Mouse (Mus musculus): Measurements from ENCODE around the gene Rnf208. TPM values are rescaled to one million over a fixed set of nuclear protein-coding genes. Genes with fewer than 3 reads are reported as not detected.

The Rnf208 gene
- 1 to 10 TPM; 1.9 to 2.2 TPM for total RNA-seq (2021)
- long read RNA-seq, experiment 1, partial matches to known transcripts: 0 of 2 reads
- long read RNA-seq, experiment 1, other reads (novel, unspliced or antisense): 1 of 2 reads
- long read RNA-seq, experiment 2, partial matches to known transcripts: 0 of 1 reads
- long read RNA-seq, experiment 2, other reads (novel, unspliced or antisense): 0 of 1 reads

DNA sequence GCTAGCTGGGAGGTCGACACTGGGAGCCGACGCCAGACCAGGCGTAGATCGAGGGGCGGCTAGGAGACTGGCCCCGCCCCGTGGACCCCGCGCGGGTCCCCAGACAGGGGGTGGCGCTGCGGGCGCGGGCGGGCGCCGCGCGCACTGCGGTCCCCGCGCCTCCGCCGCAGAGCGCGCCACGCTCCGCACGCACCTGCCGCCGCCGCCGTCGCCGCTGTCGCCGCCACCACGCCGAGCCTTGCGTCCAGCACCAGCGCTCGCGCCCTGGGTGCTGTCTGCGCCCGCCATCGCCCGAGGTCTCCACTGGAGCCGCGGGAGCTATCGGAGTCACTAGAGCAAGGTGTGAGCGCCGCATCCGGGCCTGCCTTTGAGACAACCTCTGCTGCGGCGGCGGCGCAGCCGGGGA lies at the start of gene Rnf208, which contains the start of gene Cysrt1:
Gene Rnf208 (plus strand): TSS at position 155 of the 406 bp plus-strand sequence.
Gene Cysrt1 (minus strand): TSS at position 352 of the 406 bp plus-strand sequence.
- DNase-seq: no peak

DNA sequence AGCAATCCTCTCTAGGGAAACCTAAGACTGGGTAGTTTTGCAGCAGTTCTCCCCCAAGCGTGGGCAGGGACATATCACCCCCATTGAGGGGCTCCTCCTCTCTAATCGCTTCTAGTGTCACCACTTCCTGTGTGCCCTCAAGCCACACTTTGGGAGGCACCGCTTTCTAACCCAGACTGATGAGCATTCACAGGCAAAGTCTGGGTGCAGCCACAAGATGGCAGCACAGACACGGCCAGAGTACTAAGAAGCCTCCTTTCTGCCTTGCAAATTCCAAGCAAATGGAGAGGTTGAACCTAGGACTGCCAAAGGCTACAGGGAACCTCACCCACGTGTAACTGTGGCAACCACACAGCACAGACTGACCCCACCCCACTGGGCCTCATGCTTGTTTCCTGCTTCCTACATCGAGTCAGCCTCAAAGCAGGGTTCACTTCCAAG lies 48.7 kb upstream of the Rnf208 start:
- DNase-seq: peak; percentile 79

DNA sequence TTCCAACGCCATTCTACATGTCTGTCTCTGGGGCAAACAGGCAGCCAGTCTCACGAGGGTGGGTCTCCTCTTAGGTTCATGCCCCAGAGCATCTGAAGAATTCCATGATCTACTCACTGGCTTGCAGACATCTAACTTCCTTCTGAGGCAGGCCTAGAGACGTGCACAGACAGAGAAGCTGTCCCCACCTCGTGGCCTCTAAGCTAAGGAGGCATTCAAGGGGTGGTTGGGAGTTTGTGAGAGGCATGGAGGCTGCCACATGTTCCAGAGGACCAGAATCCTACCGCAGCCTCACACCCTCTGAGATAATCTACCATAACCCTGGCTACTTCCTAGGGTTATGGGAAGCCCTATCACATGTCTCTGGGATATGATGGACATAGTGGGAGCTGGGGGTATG lies 48.0 kb upstream of the Rnf208 start:
- DNase-seq: no peak

DNA sequence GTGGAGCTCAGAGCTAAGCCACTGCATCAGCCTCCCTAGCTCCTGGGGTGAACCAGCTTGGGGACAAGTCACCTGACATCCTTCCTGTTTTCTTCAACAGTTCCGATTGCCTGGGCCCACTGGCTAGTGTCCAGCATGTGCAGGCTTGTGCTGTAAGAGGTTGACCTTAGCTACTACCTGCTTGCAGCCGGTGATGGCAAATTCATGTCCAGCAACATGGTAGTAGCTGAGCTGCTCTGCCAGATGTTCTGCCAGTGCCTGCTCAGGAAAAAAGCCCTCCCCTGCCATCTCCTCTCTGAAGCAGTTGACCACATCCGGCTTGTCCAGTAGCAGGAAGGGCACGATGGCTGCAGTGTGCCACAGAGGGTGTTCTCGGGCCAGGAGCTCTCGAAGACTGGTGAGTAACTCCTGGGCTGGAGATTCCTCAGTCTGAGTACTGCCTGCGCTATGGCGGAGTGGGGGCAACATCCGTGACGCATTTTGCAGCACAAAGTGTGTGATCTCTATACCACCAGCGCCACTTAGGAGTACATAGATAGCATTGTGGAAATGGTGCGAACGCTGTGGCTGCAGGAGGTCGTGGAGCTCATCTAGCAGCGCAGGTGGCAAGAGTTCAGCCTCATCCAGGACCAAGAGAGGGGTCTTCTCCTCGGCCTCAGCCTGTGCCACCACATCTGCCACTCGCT lies 47.4 kb upstream of the Rnf208 start:
- DNase-seq: no peak

DNA sequence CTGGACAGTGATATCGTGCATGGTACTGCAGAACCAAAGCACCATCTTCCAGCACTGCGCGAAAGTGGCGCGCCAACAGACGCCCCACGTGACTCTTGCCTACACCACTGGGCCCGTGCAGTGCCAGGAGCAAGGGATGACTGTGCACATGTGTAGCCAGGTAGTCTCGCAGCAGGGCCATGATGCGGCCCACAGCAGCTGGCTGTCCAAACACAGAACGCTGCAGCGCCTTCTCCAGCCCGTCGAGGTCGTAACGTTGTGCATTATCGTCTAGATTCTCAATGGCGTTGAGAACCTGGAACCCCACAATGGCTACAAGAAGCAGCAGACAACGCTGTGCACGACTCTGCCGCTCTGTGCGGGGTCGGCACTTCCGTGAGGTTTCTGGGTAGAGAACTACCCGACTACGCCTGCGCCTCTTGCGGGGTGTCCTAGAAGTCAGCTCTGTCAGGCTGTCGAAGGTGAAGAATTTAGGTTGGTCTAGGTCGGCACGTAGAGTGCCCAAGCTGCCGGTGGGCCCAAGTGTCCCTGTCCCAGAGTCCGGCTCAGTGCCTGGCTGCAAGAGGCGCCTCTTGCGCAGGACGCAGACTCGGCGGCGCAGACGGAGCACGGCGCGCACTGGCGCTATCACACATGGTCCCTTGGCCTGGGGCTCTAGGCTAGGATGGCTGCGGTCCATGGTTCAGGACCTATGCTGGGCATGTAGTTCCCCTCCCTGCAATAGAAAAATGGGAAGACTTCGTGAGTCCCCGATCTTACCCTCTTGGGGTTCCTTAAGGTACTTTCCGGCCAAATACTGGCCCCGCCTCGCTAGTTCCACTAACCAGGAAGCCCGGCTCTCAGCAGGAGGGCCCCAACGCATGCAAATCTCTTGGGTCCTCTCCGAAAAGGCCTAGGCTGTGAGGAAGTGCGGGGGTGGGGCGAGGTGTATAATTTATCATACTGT lies 46.6 kb upstream of the Rnf208 start:
- no peak for DNase-seq

DNA sequence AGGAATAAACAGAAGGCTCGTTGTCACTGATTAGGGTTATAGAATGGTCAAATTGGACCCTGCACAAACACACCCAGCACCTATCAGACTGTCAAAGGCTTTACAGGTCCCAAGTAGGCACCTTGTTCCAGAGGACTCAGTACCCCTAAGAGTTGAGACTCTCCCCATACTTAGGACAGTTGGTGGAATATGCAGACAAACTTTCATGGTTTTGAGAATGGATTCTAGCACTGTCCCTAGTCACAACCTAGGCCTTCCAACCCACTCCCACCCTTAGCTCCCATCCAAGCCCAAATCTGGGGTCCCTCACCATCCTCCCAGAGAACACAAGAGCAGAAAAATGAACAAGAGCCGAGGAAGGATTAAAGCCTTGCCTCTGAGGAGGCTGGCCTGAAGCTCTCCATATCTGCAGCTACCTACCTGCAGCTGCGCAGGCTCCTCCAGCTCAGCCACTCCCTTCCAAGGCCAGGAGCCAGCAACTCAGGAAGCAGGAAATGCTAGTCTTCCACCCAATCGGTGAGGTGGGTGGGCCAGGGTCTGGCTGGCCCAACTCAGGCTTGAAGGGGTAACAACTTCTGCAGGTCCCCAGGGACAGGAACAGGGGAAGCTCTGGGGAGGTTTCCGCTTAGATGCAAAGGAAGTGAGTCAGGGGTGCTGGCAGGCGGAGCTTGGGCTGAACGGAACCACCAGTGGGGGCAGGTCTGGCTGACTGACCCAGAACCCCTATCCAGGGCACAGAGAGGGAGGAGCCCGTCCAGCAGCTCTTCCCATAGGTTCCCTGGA lies 45.7 kb upstream of the Rnf208 start, which contains the start of gene Tor4a:
Gene Tor4a (minus strand): TSS at position 715 of the 783 bp plus-strand sequence.
- DNase-seq: peak; percentile 32

DNA sequence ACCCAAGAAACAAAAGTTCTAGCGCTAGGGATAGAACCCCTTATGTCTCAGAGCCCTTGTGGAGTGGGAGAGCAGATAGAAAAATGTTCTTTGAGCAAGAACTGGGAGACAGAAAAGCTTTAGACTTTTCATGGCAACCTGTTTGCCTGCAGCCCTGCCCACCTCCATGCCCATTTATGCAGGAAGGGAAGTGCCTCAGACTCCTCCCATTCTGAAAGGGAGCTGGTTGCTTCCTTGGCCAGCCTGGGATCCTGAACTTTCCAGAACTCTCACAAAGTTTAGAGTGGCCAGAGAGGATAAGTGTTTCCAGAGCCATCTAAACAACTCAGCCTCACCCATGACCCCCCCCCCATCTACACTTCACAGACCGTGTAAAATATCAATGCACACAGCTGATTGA lies 44.9 kb upstream of the Rnf208 start:
- no peak for DNase-seq

DNA sequence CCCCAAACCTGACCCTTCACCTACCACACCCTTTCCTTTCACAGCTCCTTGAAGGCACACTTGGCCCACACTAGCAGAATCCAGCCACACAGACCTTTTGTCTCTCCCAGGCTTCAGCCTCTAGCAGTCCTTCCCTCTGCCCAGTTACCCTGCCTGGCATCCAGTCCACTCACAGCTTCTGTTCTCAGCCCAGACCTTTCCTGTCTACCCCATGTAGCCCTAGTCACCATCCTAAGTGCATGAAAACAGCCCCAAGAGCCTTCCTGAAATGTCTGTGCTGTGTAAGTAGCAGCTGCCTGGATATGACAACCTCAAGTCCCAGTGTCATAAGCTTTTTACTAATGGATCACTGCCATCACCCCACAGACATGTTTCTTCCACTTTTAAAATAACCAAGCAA lies 44.1 kb upstream of the Rnf208 start:
- DNase-seq: no peak

DNA sequence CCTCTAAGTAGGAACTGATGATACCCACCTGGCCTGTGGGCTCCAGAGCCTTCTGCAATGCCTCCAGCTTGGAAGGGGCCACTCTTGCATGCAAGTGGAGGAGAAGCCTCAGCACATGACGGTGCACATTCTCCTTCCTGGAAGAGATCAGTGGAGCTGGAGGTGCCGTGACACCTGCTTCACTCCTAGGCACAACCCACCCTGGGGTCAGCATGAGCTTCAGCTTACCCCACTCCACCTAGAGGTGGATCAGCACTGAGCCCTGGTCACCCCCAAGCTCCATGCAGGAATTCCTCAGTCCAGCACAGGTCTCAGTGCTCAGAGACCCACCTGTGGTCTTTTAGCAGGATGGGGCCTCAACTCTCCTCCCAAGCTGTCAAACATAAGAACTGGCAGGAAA lies 41.4 kb upstream of the Rnf208 start:
- no peak for DNase-seq

DNA sequence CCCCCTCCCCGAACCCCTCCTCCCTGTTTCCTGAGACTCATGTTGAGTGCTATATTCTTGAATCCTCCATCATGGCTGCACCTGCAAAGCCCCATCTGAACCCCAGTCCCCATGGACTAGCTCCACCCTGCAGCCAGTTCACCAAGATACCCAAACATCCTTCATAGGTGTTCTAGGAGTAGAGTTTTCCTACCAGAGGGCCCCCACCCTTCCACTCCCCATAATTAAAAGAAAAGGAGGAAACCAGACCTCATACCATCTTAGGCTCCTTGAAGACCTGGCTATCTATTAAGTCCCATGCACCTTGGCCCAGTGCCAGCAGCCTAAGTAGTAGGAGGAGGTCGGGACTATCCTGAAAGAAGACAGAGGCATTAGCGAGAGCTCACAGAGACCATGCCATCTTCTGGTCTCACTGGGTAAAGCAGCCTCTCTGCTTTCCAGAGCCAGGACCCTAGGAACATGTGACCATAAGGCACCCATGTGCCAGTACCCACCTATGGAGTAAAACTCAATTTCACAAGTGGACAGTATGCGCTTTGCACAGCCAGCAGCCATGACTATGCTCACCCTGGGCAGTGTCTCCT lies 38.3 kb upstream of the Rnf208 start:
- no peak for DNase-seq

DNA sequence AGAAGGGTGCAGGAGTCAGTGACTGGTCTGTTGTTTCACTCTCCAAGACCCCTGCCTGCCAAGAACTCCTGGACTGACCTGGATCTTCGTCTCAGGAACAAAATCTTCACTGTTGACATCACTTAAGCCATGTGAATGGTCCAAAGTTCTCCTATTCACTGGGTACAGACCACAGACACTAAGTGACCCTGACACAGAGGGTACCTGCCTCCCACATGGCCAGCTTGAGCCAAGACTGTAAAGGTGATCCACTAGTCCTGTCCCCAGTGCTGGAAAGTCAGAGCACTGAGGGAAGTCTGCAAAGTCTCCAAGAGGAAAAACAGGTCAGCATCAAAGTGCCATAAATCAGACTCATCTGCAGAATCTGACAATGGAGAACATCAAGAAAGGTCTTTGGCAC lies 34.5 kb upstream of the Rnf208 start:
- DNase-seq: no peak

DNA sequence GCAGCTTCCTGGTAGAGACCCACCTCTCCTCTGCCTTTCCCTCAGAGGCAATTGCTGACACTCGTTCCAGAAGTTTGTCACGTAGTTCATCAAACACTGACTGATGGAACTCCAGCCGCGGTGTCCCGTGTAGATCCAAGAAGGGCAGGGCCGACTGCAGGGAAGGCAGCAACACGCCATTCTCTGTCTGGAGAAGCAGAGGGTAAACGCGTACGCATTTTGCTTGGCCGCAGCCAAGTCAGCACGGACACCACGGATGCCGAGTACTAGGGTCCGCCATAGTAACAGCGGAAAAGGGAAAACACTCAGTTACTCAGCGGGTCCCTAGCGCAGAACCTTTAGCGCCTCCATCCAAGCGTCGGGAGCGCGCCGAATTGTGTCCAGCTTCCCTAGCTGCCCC lies 31.4 kb upstream of the Rnf208 start:
- DNase-seq: no peak

DNA sequence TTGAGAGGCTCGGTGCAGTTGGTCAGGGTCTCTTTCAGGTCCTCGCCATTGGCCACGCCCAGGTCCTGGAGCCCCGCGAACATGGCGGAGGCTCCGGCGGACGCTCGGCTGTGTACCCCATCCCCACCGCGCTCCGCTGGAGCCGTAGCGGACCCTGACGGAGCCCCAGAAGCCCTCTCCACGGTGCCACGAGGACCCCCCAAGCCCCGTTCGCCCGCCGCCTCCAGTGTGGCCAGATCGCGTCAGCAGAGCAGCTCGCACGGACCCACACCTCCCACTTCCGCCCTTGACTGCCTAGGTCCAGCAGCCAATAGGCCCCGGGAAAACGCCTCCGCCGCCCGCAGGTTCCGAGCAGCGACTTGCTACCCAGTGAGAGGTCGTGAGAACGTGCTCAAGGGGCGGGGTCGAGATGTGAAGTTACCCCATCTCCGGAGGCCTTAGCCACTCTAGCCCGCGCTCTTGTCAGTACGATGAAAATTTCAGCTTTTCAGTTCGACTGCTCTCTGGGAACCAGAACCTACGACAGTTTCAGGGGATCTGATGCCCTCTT lies 30.9 kb upstream of the Rnf208 start, which contains the start of gene Nelfb:
Gene Nelfb (minus strand): TSS at position 369 of the 550 bp plus-strand sequence.
- peak; percentile 86 for DNase-seq

DNA sequence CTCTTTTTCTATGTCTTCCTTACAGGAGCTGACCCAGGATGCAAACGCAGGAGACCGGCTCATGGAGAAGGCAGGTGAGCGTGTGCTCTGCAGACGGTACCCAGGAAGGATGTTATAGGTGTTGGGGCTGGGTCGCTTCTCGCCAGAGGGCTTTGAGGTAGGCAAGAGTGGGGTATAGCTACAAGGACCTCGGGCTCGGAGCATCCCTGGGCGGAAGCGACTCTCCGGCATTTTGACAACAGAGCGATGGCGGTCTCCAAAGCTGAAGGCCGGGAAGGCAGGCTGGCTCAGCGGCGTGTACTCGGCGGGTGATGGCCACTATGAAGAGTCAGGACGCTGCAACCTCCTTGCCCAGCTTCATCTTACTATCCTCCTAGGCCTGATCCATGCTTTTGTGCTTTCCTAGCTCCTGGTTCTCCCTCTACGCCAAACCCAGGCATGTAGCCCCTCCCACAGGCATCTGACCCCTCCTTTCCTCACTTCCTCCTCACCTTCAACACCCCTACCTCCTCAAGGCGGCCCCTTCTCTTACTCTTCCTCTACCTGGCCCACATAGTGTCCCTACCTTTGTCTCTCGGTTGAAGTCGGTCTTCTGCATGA lies 28.7 kb upstream of the Rnf208 start:
- DNase-seq: no peak

DNA sequence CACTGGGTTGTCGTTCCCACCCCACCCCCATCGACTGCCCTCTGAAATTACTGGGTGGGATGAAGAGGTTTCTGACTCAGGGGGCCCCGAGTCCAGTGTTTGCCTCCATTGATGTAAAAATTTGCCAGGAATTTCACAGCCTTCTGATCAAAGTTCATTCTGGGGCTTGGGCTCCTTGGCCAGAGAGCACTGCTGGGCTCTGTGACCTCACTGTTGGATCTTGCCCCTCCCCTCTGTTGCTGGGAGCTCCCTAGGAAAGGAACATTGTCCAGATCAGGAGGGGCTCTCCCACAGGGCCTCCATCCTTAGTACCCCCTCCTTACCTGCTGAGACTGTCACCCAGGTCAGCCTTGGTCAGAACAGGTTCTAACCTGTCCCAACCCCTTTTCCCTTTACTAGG lies 27.6 kb upstream of the Rnf208 start, which contains the start of gene Stpg3:
Gene Stpg3 (minus strand): TSS at position 194 of the 400 bp plus-strand sequence.
- DNase-seq: no peak

DNA sequence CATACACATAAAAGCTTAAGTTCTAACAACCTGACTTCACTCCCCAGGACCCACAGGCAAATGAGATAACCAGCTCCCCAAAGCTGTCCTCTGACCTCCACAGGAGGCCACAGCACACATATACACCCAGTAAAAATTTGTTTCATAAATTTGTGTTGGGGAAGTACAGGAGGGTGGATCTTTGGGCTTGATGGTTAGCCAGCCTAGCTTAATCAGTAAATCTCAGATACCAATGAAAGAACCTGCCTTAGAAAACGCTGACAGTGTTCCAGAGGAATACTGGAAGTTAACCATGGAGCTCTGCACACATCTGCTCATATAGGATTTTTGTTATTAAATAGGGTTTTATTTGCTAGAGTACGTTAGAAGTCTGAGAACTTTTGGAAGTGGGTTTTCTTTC lies 24.4 kb upstream of the Rnf208 start:
- no peak for DNase-seq

DNA sequence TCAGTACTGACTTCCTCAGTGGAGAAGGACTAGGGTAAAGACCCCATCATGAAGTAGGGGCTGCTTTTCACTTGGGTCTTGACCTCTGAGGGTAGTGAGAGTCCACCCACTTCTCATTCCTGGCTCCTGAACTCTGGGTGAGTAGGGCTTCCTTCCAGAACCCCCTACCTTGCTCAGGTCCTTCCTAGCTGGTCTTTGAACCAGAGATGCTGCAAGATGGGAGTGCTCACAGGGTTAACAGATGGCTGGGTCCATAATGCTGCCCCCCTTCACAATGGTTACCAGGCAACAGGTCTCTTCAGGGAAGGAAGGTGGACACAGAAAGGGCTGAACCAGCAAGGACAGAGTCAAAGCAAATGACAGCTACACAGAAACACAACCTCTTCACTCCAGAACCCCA lies 23.6 kb upstream of the Rnf208 start, which contains the start of gene Fam166a:
Gene Fam166a (plus strand): TSS at position 301 of the 400 bp plus-strand sequence.
- no peak for DNase-seq

DNA sequence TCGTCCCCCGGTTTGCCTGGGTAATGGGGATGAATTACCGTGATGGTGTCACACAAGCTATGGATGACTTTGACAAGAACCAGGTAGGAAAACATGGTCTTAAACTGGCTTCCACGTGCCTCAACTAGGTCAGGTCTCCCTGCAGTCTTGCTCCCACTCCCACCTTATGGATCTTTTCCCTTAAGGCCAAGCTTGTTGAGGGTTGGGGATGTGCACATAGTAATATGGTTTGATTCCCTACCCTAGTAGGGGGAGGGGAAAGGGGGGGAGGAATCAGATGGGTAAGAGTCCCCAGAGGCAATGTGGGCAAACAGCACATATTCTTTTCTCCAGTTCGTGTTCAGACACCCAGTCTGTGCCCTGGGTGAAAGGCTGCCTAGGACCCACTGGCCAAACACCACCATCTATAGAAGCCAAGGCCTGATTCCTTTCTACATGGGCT lies 20.7 kb upstream of the Rnf208 start:
- no peak for DNase-seq

DNA sequence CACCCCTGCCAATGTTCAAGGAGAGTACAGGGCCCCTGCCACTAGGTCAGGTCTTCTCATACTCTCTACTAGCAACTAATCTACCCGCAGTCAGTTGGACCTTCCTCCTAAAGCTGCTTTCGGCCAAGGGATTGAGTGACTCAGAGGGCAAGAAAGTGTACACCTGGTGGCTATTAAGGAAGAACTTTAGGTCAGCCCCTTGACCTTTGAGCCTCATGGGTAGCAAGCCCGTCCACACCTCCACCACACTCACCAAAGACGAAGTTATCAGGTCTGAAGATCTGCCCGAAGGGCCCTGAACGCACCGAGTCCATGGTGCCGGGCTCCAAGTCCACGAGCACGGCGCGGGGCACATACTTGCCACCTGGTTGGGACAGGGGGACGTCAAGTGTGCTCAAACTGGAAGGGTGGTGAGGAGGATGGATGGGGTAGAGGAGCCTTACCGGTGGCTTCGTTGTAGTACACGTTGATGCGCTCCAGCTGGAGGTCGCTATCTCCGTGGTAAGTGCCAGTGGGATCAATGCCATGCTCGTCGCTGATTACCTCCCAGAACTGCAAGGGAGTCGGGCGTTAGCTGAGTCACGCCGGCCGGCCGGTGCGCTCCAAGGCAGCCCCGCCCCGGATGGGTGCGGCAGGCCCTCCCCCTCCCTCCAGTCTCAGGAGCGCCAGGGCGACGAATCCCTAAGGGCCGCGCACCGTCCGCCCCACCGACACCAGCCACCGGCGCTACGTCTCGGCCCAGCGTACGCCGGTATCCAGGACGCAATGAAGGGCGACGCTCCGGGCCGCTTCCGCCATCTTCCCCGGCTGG lies 18.2 kb upstream of the Rnf208 start:
- peak; percentile 78 for DNase-seq

DNA sequence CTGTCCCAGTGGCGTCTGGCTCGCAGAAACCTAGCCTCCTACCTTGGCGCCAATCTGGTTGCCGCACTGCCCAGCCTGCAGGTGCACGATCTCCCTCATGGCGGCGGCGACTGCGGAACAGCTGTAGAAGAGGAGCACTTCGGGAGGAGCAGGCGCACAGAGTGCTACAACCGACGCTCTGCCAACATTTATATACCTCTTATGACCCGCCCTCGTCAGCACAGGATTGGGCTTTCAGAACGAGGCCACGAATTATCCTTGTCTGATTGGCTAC lies 17.6 kb upstream of the Rnf208 start, which contains the start of gene Tubb4b:
Gene Tubb4b (minus strand): TSS at position 211 of the 274 bp plus-strand sequence.
- DNase-seq: no peak

All from gastrocnemius, postnatal 10 days (tissue).